In the genomic region with DNA sequence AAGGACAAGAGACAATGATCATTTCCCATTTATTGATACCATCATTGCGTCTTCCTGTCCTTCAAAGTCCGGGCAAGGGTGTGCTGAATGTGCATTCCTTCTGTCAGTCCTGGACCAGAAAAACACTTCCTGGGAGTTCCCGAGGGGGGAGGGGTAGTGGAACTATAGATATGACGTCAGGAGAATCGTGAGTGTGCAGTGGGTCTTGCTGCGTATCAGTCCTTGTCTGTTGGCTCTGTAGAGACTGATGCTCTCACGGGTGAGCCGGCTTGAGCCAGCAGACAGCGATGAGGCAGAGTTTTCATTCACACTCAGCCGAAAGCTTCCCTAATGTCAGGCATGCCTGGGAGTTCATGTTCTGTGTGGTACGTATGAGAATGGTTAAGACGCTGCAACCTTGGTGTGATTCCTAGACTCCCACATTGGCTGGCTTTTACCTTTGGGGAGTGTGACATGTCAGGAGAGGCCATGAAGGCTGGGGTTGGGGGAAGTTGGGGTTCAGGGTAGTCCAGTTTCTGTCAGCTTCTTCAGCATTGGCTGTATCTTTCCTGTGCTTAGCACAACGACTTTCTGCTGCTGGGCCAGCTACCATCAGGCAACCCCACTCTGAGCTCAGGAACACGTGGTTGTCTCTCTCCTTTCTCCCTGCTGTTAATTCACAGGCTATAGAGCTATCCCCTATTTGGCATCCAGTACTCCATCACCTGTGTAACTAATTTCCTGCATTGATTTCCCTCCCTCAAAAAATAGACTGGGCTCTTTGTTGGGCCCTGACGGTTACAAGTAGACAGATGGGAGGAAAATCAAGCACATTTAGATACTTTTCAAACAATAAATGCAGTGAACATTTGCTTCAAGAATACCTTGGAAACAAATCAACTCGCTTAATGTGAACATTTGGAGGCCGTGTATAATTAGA, we compare ENCODE assay signal across 12 mouse cellular contexts.
DNase-seq lines count a peak whose midpoint lies in the region; ATAC-seq and TF ChIP-seq lines count a peak whose summit lies in the region.
"Had no signal": no experiment of that assay in that cellular context is flagged by ENCODE, and none has a peak within 500 bp of the region (broad histone marks: within the 10 kb centered on the region; RNA-seq: fewer than 3 reads in every experiment).

No protein-coding gene starts in this region.

- no peak overlapping the region for H3K9ac ChIP-seq in forebrain, embryonic 15.5 days (replicated peaks)
- H3K9ac ChIP-seq in forebrain, embryonic 12.5 days = no peak overlapping the region
- no peak overlapping the region for H3K9ac ChIP-seq in embryonic facial prominence, embryonic 14.5 days (ENCODE audit: low read depth, low read length)
- H3K9ac ChIP-seq in intestine, embryonic 15.5 days = no peak overlapping the region
- H3K9ac ChIP-seq in midbrain, embryonic 11.5 days (ENCODE audit: low read length) = no peak overlapping the region
- H3K9ac ChIP-seq: limb, embryonic 13.5 days had no signal

- no peaks in the 10 kb centered on the region for H3K9me3 ChIP-seq in forebrain, embryonic 15.5 days
- H3K9me3 ChIP-seq in forebrain, embryonic 12.5 days = no peaks in the 10 kb centered on the region
- no peaks in the 10 kb centered on the region for H3K9me3 ChIP-seq in embryonic facial prominence, embryonic 14.5 days (ENCODE audit: control insufficient read depth, low read length)
- no peaks in the 10 kb centered on the region for H3K9me3 ChIP-seq in intestine, embryonic 15.5 days
- no peaks in the 10 kb centered on the region for H3K9me3 ChIP-seq in midbrain, embryonic 11.5 days (ENCODE audit: control insufficient read depth, low read length)
- H3K9me3 ChIP-seq: limb, embryonic 13.5 days had no signal

- no peak for TF ChIP-seq CTCF in layer of hippocampus, adult 2 months (conservative IDR thresholded peaks at IDR 0.05)

- no peak overlapping the region for H3K4me2 ChIP-seq in forebrain, embryonic 15.5 days (replicated peaks)
- no peak overlapping the region for H3K4me2 ChIP-seq in forebrain, embryonic 12.5 days
- H3K4me2 ChIP-seq in embryonic facial prominence, embryonic 14.5 days (ENCODE audit: low read depth, low read length) = no peak overlapping the region
- H3K4me2 ChIP-seq in intestine, embryonic 15.5 days (replicated peaks) = no peak overlapping the region
- no peak overlapping the region for H3K4me2 ChIP-seq in midbrain, embryonic 11.5 days
- H3K4me2 ChIP-seq: limb, embryonic 13.5 days had no signal

- no peaks in the 10 kb centered on the region for H3K27me3 ChIP-seq in forebrain, embryonic 15.5 days
- H3K27me3 ChIP-seq in forebrain, embryonic 12.5 days = no peaks in the 10 kb centered on the region
- no peaks in the 10 kb centered on the region for H3K27me3 ChIP-seq in embryonic facial prominence, embryonic 14.5 days (replicated peaks; ENCODE audit: control insufficient read depth, insufficient read depth, low read length)
- H3K27me3 ChIP-seq in intestine, embryonic 15.5 days (replicated peaks) = no peaks in the 10 kb centered on the region
- H3K27me3 ChIP-seq in midbrain, embryonic 11.5 days (ENCODE audit: control insufficient read depth, insufficient read depth, low read length) = no peaks in the 10 kb centered on the region
- H3K27me3 ChIP-seq: limb, embryonic 13.5 days had no signal

- WGBS in forebrain, embryonic 15.5 days = 60% methylated on average over 17 of the region's 17 CpGs
- 78% methylated on average over 17 of the region's 17 CpGs for WGBS in forebrain, embryonic 12.5 days
- WGBS in embryonic facial prominence, embryonic 14.5 days = 67% methylated on average over 17 of the region's 17 CpGs
- WGBS in intestine, embryonic 15.5 days = 49% methylated on average over 17 of the region's 17 CpGs
- WGBS in midbrain, embryonic 11.5 days = 82% methylated on average over 17 of the region's 17 CpGs

- peaks cover 27% of the 10 kb centered on the region for H3K4me1 ChIP-seq in forebrain, embryonic 15.5 days
- 0 out of 2 replicates have a peak, but pooled peaks cover 3% of the 10 kb centered on the region for H3K4me1 ChIP-seq in forebrain, embryonic 12.5 days
- peaks cover 34% of the 10 kb centered on the region for H3K4me1 ChIP-seq in embryonic facial prominence, embryonic 14.5 days (ENCODE audit: control insufficient read depth, insufficient read depth, low read length)
- H3K4me1 ChIP-seq in intestine, embryonic 15.5 days (replicated peaks) = peaks cover 15% of the 10 kb centered on the region
- H3K4me1 ChIP-seq in midbrain, embryonic 11.5 days (ENCODE audit: control insufficient read depth, insufficient read depth, low read length) = no peaks in the 10 kb centered on the region

- H3K4me3 ChIP-seq in forebrain, embryonic 15.5 days = no peak overlapping the region
- no peak overlapping the region for H3K4me3 ChIP-seq in forebrain, embryonic 12.5 days (replicated peaks)
- H3K4me3 ChIP-seq in layer of hippocampus, adult 2 months = no peak overlapping the region
- H3K4me3 ChIP-seq in embryonic facial prominence, embryonic 14.5 days (ENCODE audit: low read depth, low read length) = no peak overlapping the region
- H3K4me3 ChIP-seq in intestine, embryonic 15.5 days (replicated peaks) = no peak overlapping the region
- no peak overlapping the region for H3K4me3 ChIP-seq in midbrain, embryonic 11.5 days (ENCODE audit: low read depth, low read length)
- H3K4me3 ChIP-seq: limb, embryonic 13.5 days had no signal

- DNase-seq in layer of hippocampus, adult 2 months (ENCODE audit: low spot score in 2 of 2) = peak in 1 of 2 experiments; percentile 11
- DNase-seq in layer of hippocampus, adult 8-10 months (ENCODE audit: low spot score in 2 of 2) = no peak
- no peak for DNase-seq in embryonic facial prominence, embryonic 14.5 days (ENCODE audit: low spot score)
- no peak for DNase-seq in midbrain, embryonic 11.5 days (ENCODE audit: low spot score, missing footprints)
- DNase-seq in cerebellum, postnatal 10 days = no peak
- DNase-seq: adrenal gland, postnatal 10 days; cerebellum, postnatal 25 days; kidney, adult 18-20 months had no signal

- ATAC-seq in forebrain, embryonic 15.5 days (replicated peaks) = peak; percentile 80
- no peak for ATAC-seq in forebrain, embryonic 12.5 days (ENCODE audit: low FRiP score)
- no peak for ATAC-seq in embryonic facial prominence, embryonic 14.5 days (ENCODE audit: low read depth)
- ATAC-seq in intestine, embryonic 15.5 days = no peak
- no peak for ATAC-seq in midbrain, embryonic 11.5 days (ENCODE audit: low FRiP score)

- no peaks in the 10 kb centered on the region for H3K36me3 ChIP-seq in forebrain, embryonic 15.5 days
- H3K36me3 ChIP-seq in forebrain, embryonic 12.5 days (replicated peaks) = no peaks in the 10 kb centered on the region
- no peaks in the 10 kb centered on the region for H3K36me3 ChIP-seq in embryonic facial prominence, embryonic 14.5 days (ENCODE audit: control insufficient read depth, insufficient read depth, low read length)
- H3K36me3 ChIP-seq in intestine, embryonic 15.5 days = no peaks in the 10 kb centered on the region
- no peaks in the 10 kb centered on the region for H3K36me3 ChIP-seq in midbrain, embryonic 11.5 days (ENCODE audit: control insufficient read depth, insufficient read depth, low read length)
- H3K36me3 ChIP-seq: limb, embryonic 13.5 days had no signal

- peak overlapping the region; percentile 62 for H3K27ac ChIP-seq in forebrain, embryonic 15.5 days (replicated peaks)
- no peak overlapping the region for H3K27ac ChIP-seq in forebrain, embryonic 12.5 days
- peak overlapping the region; percentile 76 for H3K27ac ChIP-seq in layer of hippocampus, adult 2 months
- peak overlapping the region; percentile 53; the same call in 1 of the 2 replicates for H3K27ac ChIP-seq in embryonic facial prominence, embryonic 14.5 days (replicated peaks; ENCODE audit: low read depth, low read length)
- H3K27ac ChIP-seq in intestine, embryonic 15.5 days = peak overlapping the region; percentile 45
- no peak overlapping the region for H3K27ac ChIP-seq in midbrain, embryonic 11.5 days (ENCODE audit: low read depth, low read length)
- H3K27ac ChIP-seq: limb, embryonic 13.5 days had no signal

Comparison
In these comparisons a context has a peak if more than half of its experiments do, and no peak if none do; other contexts are left out.
1. H3K27ac ChIP-seq: peak in forebrain, embryonic 15.5 days (single experiment), layer of hippocampus, adult 2 months (single experiment), embryonic facial prominence, embryonic 14.5 days (single experiment) and intestine, embryonic 15.5 days (single experiment); none in forebrain, embryonic 12.5 days (single experiment) and midbrain, embryonic 11.5 days (single experiment).